In genomic region chr6:48423336-48423735, GRCm38 (mm10) we compare ENCODE assay signal across 21 mouse cellular contexts. TPM values are rescaled to one million over a fixed set of nuclear protein-coding genes. Genes with fewer than 3 reads are reported as not detected.
DNase-seq lines count a peak whose midpoint lies in the region; ATAC-seq lines count a peak whose summit lies in the region.
"Had no signal": no experiment of that assay in that cellular context is flagged by ENCODE, and none has a peak within 500 bp of the region (broad histone marks: within the 10 kb centered on the region; RNA-seq: fewer than 3 reads in every experiment).

No protein-coding gene starts in this region.

- 76% methylated on average over 3 of the region's 3 CpGs for WGBS in hindbrain, embryonic 12.5 days

- no peak overlapping the region for H3K4me3 ChIP-seq in hindbrain, embryonic 12.5 days
- H3K4me3 ChIP-seq: embryonic facial prominence, embryonic 13.5 days; forebrain, embryonic 12.5 days; heart, adult 2 months; heart, embryonic 15.5 days; hindbrain, embryonic 10.5 days had no signal

- no peak overlapping the region for H3K27ac ChIP-seq in hindbrain, embryonic 12.5 days
- H3K27ac ChIP-seq: embryonic facial prominence, embryonic 13.5 days; forebrain, embryonic 12.5 days; heart, adult 2 months; heart, embryonic 15.5 days; hindbrain, embryonic 10.5 days had no signal

- no peaks in the 10 kb centered on the region for H3K27me3 ChIP-seq in hindbrain, embryonic 12.5 days
- H3K27me3 ChIP-seq: embryonic facial prominence, embryonic 13.5 days; forebrain, embryonic 12.5 days; heart, embryonic 15.5 days had no signal

- no peak overlapping the region for H3K4me2 ChIP-seq in hindbrain, embryonic 12.5 days (replicated peaks)
- H3K4me2 ChIP-seq: embryonic facial prominence, embryonic 13.5 days; forebrain, embryonic 12.5 days; heart, embryonic 11.5 days; heart, embryonic 15.5 days had no signal

- intact Hi-C loops in left cerebral cortex, postnatal 10 days (cut with DNase I): no loop called here

- no peaks in the 10 kb centered on the region for H3K9me3 ChIP-seq in hindbrain, embryonic 12.5 days (replicated peaks)
- H3K9me3 ChIP-seq: embryonic facial prominence, embryonic 13.5 days; forebrain, embryonic 12.5 days; G1E; heart, embryonic 15.5 days; hindbrain, embryonic 10.5 days had no signal

- peaks cover 7% of the 10 kb centered on the region; the same call in 1 of the 2 replicates for H3K4me1 ChIP-seq in hindbrain, embryonic 12.5 days
- H3K4me1 ChIP-seq: heart, embryonic 15.5 days had no signal

- peaks cover 7% of the 10 kb centered on the region; the same call in 1 of the 2 replicates for H3K36me3 ChIP-seq in hindbrain, embryonic 12.5 days
- H3K36me3 ChIP-seq: G1E; heart, embryonic 15.5 days had no signal

- no peak overlapping the region for H3K9ac ChIP-seq in hindbrain, embryonic 12.5 days
- H3K9ac ChIP-seq: embryonic facial prominence, embryonic 13.5 days; forebrain, embryonic 12.5 days; heart, embryonic 15.5 days had no signal

- no peak for ATAC-seq in hindbrain, embryonic 12.5 days (ENCODE audit: low FRiP score)
- ATAC-seq: forebrain, embryonic 16.5 days; hindbrain, embryonic 16.5 days; inflammation-experienced regulatory T-cells, adult 6 months; intestine, postnatal 0 days had no signal

- peak; percentile 94 for DNase-seq in brain, adult 2 months (ENCODE audit: low read depth, low spot score)
- DNase-seq in cerebellum, adult 11-12 months: peak; percentile 89
- peak; percentile 94 for DNase-seq in cerebellum, adult 9-10 months
- DNase-seq in cerebellum, postnatal 25 days: peak; percentile 77 to 79
- no peak for DNase-seq in left cerebral cortex, postnatal 10 days (ENCODE audit: extremely low spot score in 1 of 2, low spot score in 2 of 2)
- no peak for DNase-seq in kidney, adult 8-10 months
- DNase-seq in layer of hippocampus, postnatal 25 days (ENCODE audit: extremely low spot score in 1 of 2, low spot score in 1 of 2): no peak
- DNase-seq: adrenal gland, adult 8-10 months; gastrocnemius, postnatal 14 days; heart, adult 2 months had no signal

RNA-seq across cellular contexts. Expression of gene Zfp467, which starts 22.3 kb away (rescaled TPM):
- total RNA-seq in left cerebral cortex, postnatal 10 days (2021): 10 to 100 TPM; 20.8 to 21.0 TPM
- 21.2 and 22.2 TPM in 2 replicates for polyA plus RNA-seq in hindbrain, embryonic 12.5 days (2016; fragmentation: Nextera tagmentation; extraction: Ambion mirVana)
- total RNA-seq in layer of hippocampus, postnatal 25 days (2021): 10 to 100 TPM; 19.9 to 26.3 TPM

RNA-seq across cellular contexts. Expression of gene Sspo, which starts 24.7 kb away (rescaled TPM):
- 1 to 10 TPM in 1 of 2 experiments, under 1 TPM in 1; 0.36 to 1.5 TPM for total RNA-seq in left cerebral cortex, postnatal 10 days (2021)
- 0.34 and 0.40 TPM in 2 replicates for polyA plus RNA-seq in hindbrain, embryonic 12.5 days (2016; fragmentation: Nextera tagmentation; extraction: Ambion mirVana)
- 1 to 10 TPM; 1.2 to 2.9 TPM for total RNA-seq in layer of hippocampus, postnatal 25 days (2021)
- polyA plus RNA-seq: G1E had no signal

RNA-seq across cellular contexts. Expression of gene Krba1, which starts 27.9 kb away (rescaled TPM):
- total RNA-seq in left cerebral cortex, postnatal 10 days (2021): 10 to 100 TPM; 50.3 to 53.0 TPM
- polyA plus RNA-seq in hindbrain, embryonic 12.5 days (2016; fragmentation: Nextera tagmentation; extraction: Ambion mirVana): 29.9 and 32.4 TPM in 2 replicates
- total RNA-seq in layer of hippocampus, postnatal 25 days (2021): 10 to 100 TPM; 35.5 to 43.2 TPM
- polyA plus RNA-seq: G1E had no signal

Comparison
In these comparisons a context has a peak if more than half of its experiments do, and no peak if none do; other contexts are left out.
1. DNase-seq: peak in brain, adult 2 months (single experiment), cerebellum, adult 11-12 months (single experiment), cerebellum, adult 9-10 months (single experiment) and cerebellum, postnatal 25 days (2 of 2); none in left cerebral cortex, postnatal 10 days (0 of 2), kidney, adult 8-10 months (0 of 2) and layer of hippocampus, postnatal 25 days (0 of 2).